Mouse (Mus musculus): ENCODE data around the gene Car5a. TPM values are rescaled to one million over a fixed set of nuclear protein-coding genes. Genes with fewer than 3 reads are reported as not detected.

Car5a gene
- polyA plus RNA-seq, 1 experiment from 2014 or later, result 0.14 TPM

GRCm38 (mm10) chr8:121877212-121877611 is 67.5 kb downstream of the Car5a start:
- ATAC-seq (ENCODE audit: low FRiP score), result no peak
- Histone ChIP-seq H3K27me3 (ENCODE audit: control insufficient read depth, insufficient read depth, low read length) (no peaks in the 10 kb centered on the region), H3K9me3 (ENCODE audit: control insufficient read depth, low read length) (no peaks in the 10 kb centered on the region), H3K4me2 (no peak overlapping the region), H3K9ac (ENCODE audit: low read length) (no peak overlapping the region), H3K27ac (ENCODE audit: low read depth, low read length) (no peak overlapping the region), H3K4me1 (ENCODE audit: control insufficient read depth, insufficient read depth, low read length) (no peaks in the 10 kb centered on the region), H3K36me3 (ENCODE audit: control insufficient read depth, insufficient read depth, low read length) (no peaks in the 10 kb centered on the region), H3K4me3 (ENCODE audit: low read depth, low read length) (no peak overlapping the region)
- 81% methylated on average over 5 of the region's 5 CpGs for WGBS
- no peak for DNase-seq (ENCODE audit: low spot score, missing footprints)

- Histone ChIP-seq H3K27ac (ENCODE audit: low read depth, low read length) (no peak overlapping the region), H3K9me3 (ENCODE audit: control insufficient read depth, low read length) (no peaks in the 10 kb centered on the region), H3K27me3 (ENCODE audit: control insufficient read depth, insufficient read depth, low read length) (no peaks in the 10 kb centered on the region), H3K4me2 (no peak overlapping the region), H3K36me3 (ENCODE audit: control insufficient read depth, insufficient read depth, low read length) (no peaks in the 10 kb centered on the region), H3K9ac (ENCODE audit: low read length) (no peak overlapping the region; the same call in 1 of the 2 replicates), H3K4me3 (ENCODE audit: low read depth, low read length) (no peak overlapping the region), H3K4me1 (ENCODE audit: control insufficient read depth, insufficient read depth, low read length) (no peaks in the 10 kb centered on the region)
- WGBS, result 86% methylated on average over 9 of the region's 9 CpGs
- no peak for DNase-seq (ENCODE audit: low spot score, missing footprints)
- ATAC-seq (ENCODE audit: low FRiP score), result no peak
Observed at GRCm38 (mm10) chr8:121875517-121875916, 69.2 kb downstream of the Car5a start.

GRCm38 (mm10) chr8:121875045-121875444 is 69.7 kb downstream of the Car5a start:
- DNase-seq (ENCODE audit: low spot score, missing footprints) (no peak), ATAC-seq (ENCODE audit: low FRiP score) (no peak)
- Histone ChIP-seq H3K36me3 (ENCODE audit: control insufficient read depth, insufficient read depth, low read length) (no peaks in the 10 kb centered on the region), H3K9ac (ENCODE audit: low read length) (no peak overlapping the region; the same call in 1 of the 2 replicates), H3K4me1 (ENCODE audit: control insufficient read depth, insufficient read depth, low read length) (no peaks in the 10 kb centered on the region), H3K4me3 (ENCODE audit: low read depth, low read length) (no peak overlapping the region), H3K9me3 (ENCODE audit: control insufficient read depth, low read length) (no peaks in the 10 kb centered on the region), H3K4me2 (no peak overlapping the region), H3K27me3 (ENCODE audit: control insufficient read depth, insufficient read depth, low read length) (no peaks in the 10 kb centered on the region), H3K27ac (ENCODE audit: low read depth, low read length) (no peak overlapping the region)
- 85% methylated on average over 3 of the region's 3 CpGs for WGBS

- Histone ChIP-seq H3K4me1 (ENCODE audit: control insufficient read depth, insufficient read depth, low read length) (no peaks in the 10 kb centered on the region), H3K4me2 (no peak overlapping the region), H3K4me3 (ENCODE audit: low read depth, low read length) (no peak overlapping the region), H3K9ac (ENCODE audit: low read length) (no peak overlapping the region), H3K36me3 (ENCODE audit: control insufficient read depth, insufficient read depth, low read length) (no peaks in the 10 kb centered on the region), H3K9me3 (ENCODE audit: control insufficient read depth, low read length) (no peaks in the 10 kb centered on the region), H3K27ac (ENCODE audit: low read depth, low read length) (no peak overlapping the region), H3K27me3 (ENCODE audit: control insufficient read depth, insufficient read depth, low read length) (no peaks in the 10 kb centered on the region)
- DNase-seq (ENCODE audit: low spot score, missing footprints) (no peak), ATAC-seq (ENCODE audit: low FRiP score) (no peak)
- WGBS, result 73% methylated on average over 9 of the region's 9 CpGs
Observed at GRCm38 (mm10) chr8:121874031-121874430, 70.7 kb downstream of the Car5a start.

GRCm38 (mm10) chr8:121871833-121872440 is 72.8 kb downstream of the Car5a start:
- 39% methylated on average over 10 of the region's 10 CpGs for WGBS
- no peak overlapping the region for H3K27ac ChIP-seq (ENCODE audit: low read depth, low read length)
- DNase-seq (ENCODE audit: low spot score, missing footprints), result no peak
- no peaks in the 10 kb centered on the region for H3K9me3 ChIP-seq (ENCODE audit: control insufficient read depth, low read length)
- no peak for ATAC-seq (ENCODE audit: low FRiP score)
- no peaks in the 10 kb centered on the region for H3K27me3 ChIP-seq (ENCODE audit: control insufficient read depth, insufficient read depth, low read length)
- no peaks in the 10 kb centered on the region for H3K4me1 ChIP-seq (ENCODE audit: control insufficient read depth, insufficient read depth, low read length)
- H3K36me3 ChIP-seq (ENCODE audit: control insufficient read depth, insufficient read depth, low read length), result no peaks in the 10 kb centered on the region
- no peak overlapping the region for H3K9ac ChIP-seq (ENCODE audit: low read length)
- no peak overlapping the region for H3K4me3 ChIP-seq (ENCODE audit: low read depth, low read length)
- no peak overlapping the region for H3K4me2 ChIP-seq

- Histone ChIP-seq H3K4me3 (ENCODE audit: low read depth, low read length) (no peak overlapping the region), H3K9me3 (ENCODE audit: control insufficient read depth, low read length) (no peaks in the 10 kb centered on the region), H3K9ac (ENCODE audit: low read length) (no peak overlapping the region), H3K27ac (ENCODE audit: low read depth, low read length) (no peak overlapping the region), H3K4me2 (no peak overlapping the region), H3K27me3 (ENCODE audit: control insufficient read depth, insufficient read depth, low read length) (no peaks in the 10 kb centered on the region), H3K36me3 (ENCODE audit: control insufficient read depth, insufficient read depth, low read length) (no peaks in the 10 kb centered on the region), H3K4me1 (ENCODE audit: control insufficient read depth, insufficient read depth, low read length) (no peaks in the 10 kb centered on the region)
- DNase-seq (ENCODE audit: low spot score, missing footprints) (no peak), ATAC-seq (ENCODE audit: low FRiP score) (no peak)
- WGBS, result 90% methylated on average over 2 of the region's 2 CpGs
Observed at GRCm38 (mm10) chr8:121870190-121870589, 74.5 kb downstream of the Car5a start.

GRCm38 (mm10) chr8:121868896-121869295 is 75.8 kb downstream of the Car5a start:
- Histone ChIP-seq H3K9me3 (ENCODE audit: control insufficient read depth, low read length) (no peaks in the 10 kb centered on the region), H3K27ac (ENCODE audit: low read depth, low read length) (no peak overlapping the region), H3K9ac (ENCODE audit: low read length) (no peak overlapping the region), H3K27me3 (ENCODE audit: control insufficient read depth, insufficient read depth, low read length) (no peaks in the 10 kb centered on the region), H3K36me3 (ENCODE audit: control insufficient read depth, insufficient read depth, low read length) (no peaks in the 10 kb centered on the region), H3K4me2 (no peak overlapping the region), H3K4me3 (ENCODE audit: low read depth, low read length) (no peak overlapping the region), H3K4me1 (ENCODE audit: control insufficient read depth, insufficient read depth, low read length) (no peaks in the 10 kb centered on the region)
- ATAC-seq (ENCODE audit: low FRiP score), result no peak
- WGBS, result 72% methylated on average over 7 of the region's 7 CpGs
- no peak for DNase-seq (ENCODE audit: low spot score, missing footprints)

- ATAC-seq (ENCODE audit: low FRiP score), result no peak
- H3K4me2 ChIP-seq, result no peak overlapping the region
- no peaks in the 10 kb centered on the region for H3K36me3 ChIP-seq (ENCODE audit: control insufficient read depth, insufficient read depth, low read length)
- no peaks in the 10 kb centered on the region for H3K9me3 ChIP-seq (ENCODE audit: control insufficient read depth, low read length)
- H3K4me3 ChIP-seq (ENCODE audit: low read depth, low read length), result no peak overlapping the region
- no peak for DNase-seq (ENCODE audit: low spot score, missing footprints)
- no peak overlapping the region for H3K9ac ChIP-seq (ENCODE audit: low read length)
- no peaks in the 10 kb centered on the region for H3K27me3 ChIP-seq (ENCODE audit: control insufficient read depth, insufficient read depth, low read length)
- WGBS, result 92% methylated on average over 5 of the region's 5 CpGs
- no peak overlapping the region for H3K27ac ChIP-seq (ENCODE audit: low read depth, low read length)
- no peaks in the 10 kb centered on the region for H3K4me1 ChIP-seq (ENCODE audit: control insufficient read depth, insufficient read depth, low read length)
Observed at GRCm38 (mm10) chr8:121868196-121868595, 76.5 kb downstream of the Car5a start.
